ENCODE assay signal across 7 mouse cellular contexts in genomic region chr10:99229031-99229684, GRCm38 (mm10). TPM values are rescaled to one million over a fixed set of nuclear protein-coding genes. Genes with fewer than 3 reads are reported as not detected.
DNase-seq lines count a peak whose midpoint lies in the region; ATAC-seq lines count a peak whose summit lies in the region.

No protein-coding gene starts in this region.

- H3K36me3 ChIP-seq in hindbrain, embryonic 14.5 days (replicated peaks; ENCODE audit: control insufficient read depth, insufficient read depth) = no peaks in the 10 kb centered on the region
- H3K36me3 ChIP-seq in liver, embryonic 12.5 days = no peaks in the 10 kb centered on the region
- H3K36me3 ChIP-seq in neural tube, embryonic 13.5 days = no peaks in the 10 kb centered on the region

- H3K4me2 ChIP-seq in hindbrain, embryonic 14.5 days (replicated peaks) = peak overlapping the region; percentile 18; the same call in 1 of the 2 replicates
- peak overlapping the region; percentile 1; the same call in 1 of the 2 replicates for H3K4me2 ChIP-seq in liver, embryonic 12.5 days
- H3K4me2 ChIP-seq in neural tube, embryonic 13.5 days = peak overlapping the region; percentile 39

- H3K4me1 ChIP-seq in hindbrain, embryonic 14.5 days (replicated peaks; ENCODE audit: control insufficient read depth, insufficient read depth, low read length) = peaks cover 18% of the 10 kb centered on the region
- H3K4me1 ChIP-seq in liver, embryonic 12.5 days = peaks cover 11% of the 10 kb centered on the region
- peaks cover 21% of the 10 kb centered on the region for H3K4me1 ChIP-seq in neural tube, embryonic 13.5 days (replicated peaks)

- ATAC-seq in hindbrain, embryonic 14.5 days (ENCODE audit: low FRiP score) = no peak; the same call in 1 of the 2 replicates
- no peak for ATAC-seq in liver, embryonic 12.5 days
- peak; percentile 47; the same call in 1 of the 2 replicates for ATAC-seq in neural tube, embryonic 13.5 days (ENCODE audit: low read depth)

- no peak overlapping the region for H3K4me3 ChIP-seq in hindbrain, embryonic 14.5 days (replicated peaks; ENCODE audit: low read length)
- no peak overlapping the region for H3K4me3 ChIP-seq in liver, embryonic 12.5 days
- H3K4me3 ChIP-seq in neural tube, embryonic 13.5 days = no peak overlapping the region

- H3K27ac ChIP-seq in hindbrain, embryonic 14.5 days = no peak overlapping the region
- H3K27ac ChIP-seq in liver, embryonic 12.5 days = peak overlapping the region; percentile 23; the same call in 1 of the 2 replicates
- peak overlapping the region; percentile 42; the same call in 1 of the 2 replicates for H3K27ac ChIP-seq in neural tube, embryonic 13.5 days (replicated peaks)

- peak; percentile 14 for DNase-seq in T-cell, adult 2 months (ENCODE audit: low spot score)
- peak; percentile 66 for DNase-seq in embryo, embryonic 9.5 days (ENCODE audit: extremely low spot score)
- peak; percentile 44 for DNase-seq in hindbrain, embryonic 14.5 days (ENCODE audit: low spot score)
- no peak for DNase-seq in ovary, adult 18-20 months (ENCODE audit: low spot score)
- DNase-seq in layer of hippocampus, postnatal 25 days (ENCODE audit: extremely low spot score in 1 of 2, low spot score in 1 of 2) = no peak

- no peak overlapping the region for H3K9ac ChIP-seq in hindbrain, embryonic 14.5 days
- no peak overlapping the region for H3K9ac ChIP-seq in liver, embryonic 12.5 days
- H3K9ac ChIP-seq in neural tube, embryonic 13.5 days = 0 out of 2 replicates have a peak overlapping the region, but pooled peaks have one; percentile 38

- no peaks in the 10 kb centered on the region for H3K27me3 ChIP-seq in hindbrain, embryonic 14.5 days (ENCODE audit: control insufficient read depth, insufficient read depth, low read length)
- peaks cover 25% of the 10 kb centered on the region for H3K27me3 ChIP-seq in liver, embryonic 12.5 days (replicated peaks)
- H3K27me3 ChIP-seq in neural tube, embryonic 13.5 days = no peaks in the 10 kb centered on the region

- H3K9me3 ChIP-seq in hindbrain, embryonic 14.5 days (ENCODE audit: control insufficient read depth, low read length) = no peaks in the 10 kb centered on the region
- H3K9me3 ChIP-seq in liver, embryonic 12.5 days (replicated peaks) = no peaks in the 10 kb centered on the region
- no peaks in the 10 kb centered on the region for H3K9me3 ChIP-seq in neural tube, embryonic 13.5 days

- WGBS in hindbrain, embryonic 14.5 days = 17% methylated on average over 16 of the region's 16 CpGs
- 7% methylated on average over 16 of the region's 16 CpGs for WGBS in liver, embryonic 12.5 days (ENCODE audit: insufficient replicate concordance)
- WGBS in neural tube, embryonic 13.5 days = 13% methylated on average over 16 of the region's 16 CpGs

RNA-seq across cellular contexts. Expression of gene Dusp6, which starts 33.9 kb away (rescaled TPM):
- 28.4 and 33.0 TPM in 2 replicates for polyA plus RNA-seq in hindbrain, embryonic 14.5 days (2014; fragmentation: Nextera tagmentation; extraction: Ambion mirVana)
- 17.9 and 18.7 TPM in 2 replicates for polyA plus RNA-seq in liver, embryonic 12.5 days (2016; fragmentation: Nextera tagmentation; extraction: Ambion mirVana)
- 23.4 and 29.9 TPM in 2 replicates for polyA plus RNA-seq in neural tube, embryonic 13.5 days (2015; fragmentation: Nextera tagmentation; extraction: Ambion mirVana)
- 10 to 100 TPM; 74.9 to 93.5 TPM for total RNA-seq in layer of hippocampus, postnatal 25 days (2021)

Comparison
In these comparisons a context has a peak if more than half of its experiments do, and no peak if none do; other contexts are left out.
1. DNase-seq: peak in T-cell, adult 2 months (single experiment), embryo, embryonic 9.5 days (single experiment) and hindbrain, embryonic 14.5 days (single experiment); none in ovary, adult 18-20 months (single experiment) and layer of hippocampus, postnatal 25 days (0 of 2).
2. Peak in every context shown above with its lines, with median percentiles within 50 percentile points of each other: H3K4me2 ChIP-seq.